Mouse (Mus musculus): ENCODE results near the gene Fhad1.

DNA sequence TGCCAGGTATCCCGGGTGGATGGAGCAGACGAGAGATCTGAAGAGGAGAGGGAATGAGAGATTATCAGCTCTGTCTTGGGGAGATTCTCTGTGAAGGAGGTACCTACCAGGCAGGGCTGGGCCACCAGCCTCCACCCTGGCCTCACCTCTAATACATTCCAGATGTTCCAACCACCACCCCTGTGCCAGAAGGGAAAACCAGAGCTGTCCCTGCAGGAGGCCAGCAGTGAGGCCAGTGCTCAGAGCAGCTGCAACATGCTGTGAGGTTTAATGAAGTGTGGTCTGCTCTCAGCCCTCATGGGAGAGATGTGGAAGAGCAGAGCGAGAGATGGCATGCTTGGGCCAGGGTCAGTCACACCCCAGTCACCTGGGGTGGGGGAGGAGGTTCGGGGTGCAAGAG is 23.0 kb upstream of the Fhad1 start:
- TF ChIP-seq CTCF (IDR thresholded peaks at IDR 0.05; ENCODE audit: low read depth) (no peak), EP300 (IDR thresholded peaks at IDR 0.05; ENCODE audit: low read depth) (no peak)

All from liver, embryonic 14.5 days (tissue).